Mouse (Mus musculus) forebrain, embryonic 11.5 days (tissue): ENCODE data around the gene Ppm1n. TPM values are rescaled to one million over a fixed set of nuclear protein-coding genes. Genes with fewer than 3 reads are reported as not detected.
A peak's percentile ranks its signal among the peaks of the same experiment; 100 is the strongest.

ENCODE experiments used
- ATAC-seq: fragments of 200-750 bp; cut with Nextera tagmentation; replicated peaks from 2 replicates; pipeline ENCODE4 v1.8.0; 2017; ENCODE audit warnings: moderate TSS enrichment; ENCODE audit not compliant: low FRiP score
- DNase-seq: peaks from one replicate; pipeline ENCODE4 v3.0.0-alpha.2; 2017; ENCODE audit warnings: low spot score
- H3K27ac ChIP-seq: fragments of 300-500 bp; sonication (generic); 2 replicates; pipeline ENCODE4 v1.5.1; 2014; ENCODE audit warnings: low read depth, low read length
- H3K27me3 ChIP-seq: fragments of 300-500 bp; sonication (generic); 2 replicates; pipeline ENCODE4 v1.6.1; 2014; ENCODE audit warnings: mild to moderate bottlenecking, low read length, mixed read lengths; ENCODE audit not compliant: control insufficient read depth, insufficient read depth
- H3K36me3 ChIP-seq: fragments of 300-500 bp; sonication (generic); 2 replicates; pipeline ENCODE4 v1.6.1; 2014; ENCODE audit warnings: mild to moderate bottlenecking, low read length, moderate library complexity, mixed read lengths; ENCODE audit not compliant: control insufficient read depth, insufficient read depth
- H3K4me1 ChIP-seq: fragments of 300-500 bp; sonication (generic); replicated peaks from 2 replicates; pipeline ENCODE4 v1.6.1; 2014; ENCODE audit warnings: low read length, mixed read lengths; ENCODE audit not compliant: control insufficient read depth, insufficient read depth
- H3K4me2 ChIP-seq: fragments of 300-500 bp; sonication (generic); 2 replicates; pipeline ENCODE4 v1.6.1; 2014; ENCODE audit warnings: low read depth, mild to moderate bottlenecking, low read length, moderate library complexity, mixed read lengths; ENCODE audit not compliant: severe bottlenecking
- H3K4me3 ChIP-seq: fragments of 300-500 bp; sonication (generic); 2 replicates; pipeline ENCODE4 v1.5.1; 2014; ENCODE audit warnings: low read depth, low read length
- H3K9ac ChIP-seq: fragments of 300-500 bp; sonication (generic); 2 replicates; pipeline ENCODE4 v1.6.1; 2014; ENCODE audit warnings: low read length
- H3K9me3 ChIP-seq: fragments of 300-500 bp; sonication (generic); 2 replicates; pipeline ENCODE4 v1.6.1; 2016; ENCODE audit warnings: low read length, mixed read lengths; ENCODE audit not compliant: control insufficient read depth
- WGBS: fragments of 180-500 bp; shearing (Covaris S2); extraction: QIAGEN DNeasy Blood & Tissue Kit; methylation state at CpG from one replicate; pipeline ENCODE4 v1.1.7; 2014; 5-methylcytosine and 5-hydroxymethylcytosine counted together
- polyA plus RNA-seq: library from polyadenylated mRNA; unstranded; fragments of >200 nt; fragmentation: Nextera tagmentation; extraction: Ambion mirVana; gene quantifications from 2 replicates; pipeline ENCODE4 v1.2.1, GENCODE M21; 2014

Gene Ppm1n
- polyA plus RNA-seq, 1 experiment from 2014 or later = 0.44 TPM

GRCm38 (mm10) chr7:19268993-19269681 is 10.7 kb downstream of the Ppm1n start:
- no peaks in the 10 kb centered on the region for H3K27me3 ChIP-seq
- H3K4me2 ChIP-seq = peak overlapping the region; percentile 97
- peak overlapping the region; percentile 88 for H3K9ac ChIP-seq
- no peaks in the 10 kb centered on the region; the same call in 1 of the 2 replicates for H3K36me3 ChIP-seq
- DNase-seq (no peak), ATAC-seq (no peak)
- H3K27ac ChIP-seq = no peak overlapping the region; the same call in 1 of the 2 replicates
- H3K9me3 ChIP-seq = no peaks in the 10 kb centered on the region
- peaks cover 12% of the 10 kb centered on the region for H3K4me1 ChIP-seq
- WGBS = 56% methylated on average over 10 of the region's 10 CpGs
- H3K4me3 ChIP-seq = peak overlapping the region; percentile 98

GRCm38 (mm10) chr7:19267051-19267450 is 12.8 kb downstream of the Ppm1n start:
- ATAC-seq (no peak), DNase-seq (no peak)
- Histone ChIP-seq H3K9me3 (no peaks in the 10 kb centered on the region), H3K4me3 (no peak overlapping the region), H3K27ac (no peak overlapping the region), H3K27me3 (no peaks in the 10 kb centered on the region), H3K9ac (no peak overlapping the region), H3K4me1 (peaks cover 12% of the 10 kb centered on the region), H3K4me2 (no peak overlapping the region), H3K36me3 (no peaks in the 10 kb centered on the region; the same call in 1 of the 2 replicates)
- WGBS = 82% methylated on average over 10 of the region's 10 CpGs

GRCm38 (mm10) chr7:19265928-19266822 is 13.7 kb downstream of the Ppm1n start:
- Histone ChIP-seq H3K4me3 (no peak overlapping the region), H3K27ac (no peak overlapping the region), H3K4me2 (no peak overlapping the region), H3K9me3 (no peaks in the 10 kb centered on the region), H3K36me3 (no peaks in the 10 kb centered on the region; the same call in 1 of the 2 replicates), H3K27me3 (no peaks in the 10 kb centered on the region), H3K9ac (no peak overlapping the region), H3K4me1 (peaks cover 12% of the 10 kb centered on the region)
- DNase-seq (no peak), ATAC-seq (no peak)
- 92% methylated on average over 10 of the region's 10 CpGs for WGBS

- no peaks in the 10 kb centered on the region for H3K9me3 ChIP-seq
- H3K27ac ChIP-seq = no peak overlapping the region
- WGBS = 85% methylated on average over 7 of the region's 7 CpGs
- no peak overlapping the region for H3K9ac ChIP-seq
- H3K4me3 ChIP-seq = no peak overlapping the region
- H3K27me3 ChIP-seq = no peaks in the 10 kb centered on the region
- no peak overlapping the region for H3K4me2 ChIP-seq
- ATAC-seq (no peak), DNase-seq (no peak)
- no peaks in the 10 kb centered on the region; the same call in 1 of the 2 replicates for H3K36me3 ChIP-seq
- peaks cover 6% of the 10 kb centered on the region for H3K4me1 ChIP-seq
These were observed 14.7 kb downstream of the Ppm1n start for GRCm38 (mm10) chr7:19265147-19265546.

- H3K9ac ChIP-seq = no peak overlapping the region
- no peak for ATAC-seq
- H3K4me3 ChIP-seq = no peak overlapping the region
- H3K4me2 ChIP-seq = no peak overlapping the region
- DNase-seq = no peak
- H3K4me1 ChIP-seq = no peaks in the 10 kb centered on the region
- no peaks in the 10 kb centered on the region for H3K9me3 ChIP-seq
- no peak overlapping the region for H3K27ac ChIP-seq
- no peaks in the 10 kb centered on the region for H3K27me3 ChIP-seq
- peaks cover 3% of the 10 kb centered on the region; the same call in 1 of the 2 replicates for H3K36me3 ChIP-seq
- WGBS = 93% methylated on average over 3 of the region's 3 CpGs
These were observed 21.5 kb downstream of the Ppm1n start for GRCm38 (mm10) chr7:19258336-19258735.

- no peaks in the 10 kb centered on the region for H3K4me1 ChIP-seq
- DNase-seq (peak; percentile 75), ATAC-seq (peak; percentile 75)
- H3K4me2 ChIP-seq = 0 out of 2 replicates have a peak overlapping the region, but pooled peaks have one; percentile 1
- 34% methylated on average over 11 of the region's 11 CpGs for WGBS
- no peaks in the 10 kb centered on the region for H3K27me3 ChIP-seq
- H3K36me3 ChIP-seq = peaks cover 3% of the 10 kb centered on the region; the same call in 1 of the 2 replicates
- H3K9me3 ChIP-seq = no peaks in the 10 kb centered on the region
- H3K9ac ChIP-seq = no peak overlapping the region
- no peak overlapping the region for H3K27ac ChIP-seq
- no peak overlapping the region for H3K4me3 ChIP-seq
These were observed 22.4 kb downstream of the Ppm1n start for GRCm38 (mm10) chr7:19257390-19258022.

GRCm38 (mm10) chr7:19256567-19256966 is 23.3 kb downstream of the Ppm1n start:
- Histone ChIP-seq H3K4me2 (no peak overlapping the region), H3K9ac (no peak overlapping the region)
- WGBS = 91% methylated on average over 7 of the region's 7 CpGs

GRCm38 (mm10) chr7:19255395-19255794 is 24.5 kb downstream of the Ppm1n start:
- ATAC-seq (no peak), DNase-seq (no peak)
- H3K9ac ChIP-seq = no peak overlapping the region
- H3K4me3 ChIP-seq = no peak overlapping the region
- 90% methylated on average over 17 of the region's 17 CpGs for WGBS
- no peak overlapping the region for H3K27ac ChIP-seq
- H3K4me2 ChIP-seq = no peak overlapping the region
- no peaks in the 10 kb centered on the region for H3K9me3 ChIP-seq
- H3K27me3 ChIP-seq = no peaks in the 10 kb centered on the region
- no peaks in the 10 kb centered on the region for H3K4me1 ChIP-seq
- H3K36me3 ChIP-seq = peaks cover 3% of the 10 kb centered on the region; the same call in 1 of the 2 replicates

More at GRCm38 (mm10) chr7:19256567-19256966, 23.3 kb downstream of the Ppm1n start:
- Histone ChIP-seq H3K4me1 (no peaks in the 10 kb centered on the region), H3K36me3 (peaks cover 3% of the 10 kb centered on the region; the same call in 1 of the 2 replicates), H3K4me3 (no peak overlapping the region), H3K9me3 (no peaks in the 10 kb centered on the region), H3K27ac (no peak overlapping the region), H3K27me3 (no peaks in the 10 kb centered on the region)
- DNase-seq (no peak), ATAC-seq (no peak)
